Mouse (Mus musculus): Measurements from ENCODE around the gene Sgpp2.

Gene Sgpp2

GRCm38 (mm10) chr1:78310021-78310752, at the start of gene Sgpp2:
Gene Sgpp2, plus strand, starts transcription at chr1:78310345.
- peak; percentile 28 for DNase-seq

DNA sequence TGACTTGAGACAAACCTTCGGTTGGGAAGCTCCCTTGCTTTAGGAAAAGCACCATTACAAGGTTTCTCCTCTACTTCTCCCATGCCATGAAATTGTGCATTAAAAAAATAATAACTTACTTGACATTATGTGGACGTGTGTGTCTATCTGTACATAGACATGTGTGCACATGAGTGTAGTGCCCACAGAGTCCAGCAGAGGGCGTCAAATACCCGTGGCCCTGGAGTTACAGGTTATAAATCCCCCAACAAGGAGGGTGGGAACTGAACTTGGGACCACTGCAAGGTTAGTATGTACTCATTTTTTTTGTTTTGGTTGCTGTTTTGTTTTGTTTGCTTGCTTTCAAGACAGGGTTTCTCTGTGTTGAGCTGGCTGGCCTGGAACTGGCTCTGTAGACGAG, 42.6 kb upstream of the Sgpp2 start:
- DNase-seq = peak; percentile 9

GRCm38 (mm10) chr1:78272915-78273314, 37.2 kb upstream of the Sgpp2 start:
- no peak for DNase-seq

DNA sequence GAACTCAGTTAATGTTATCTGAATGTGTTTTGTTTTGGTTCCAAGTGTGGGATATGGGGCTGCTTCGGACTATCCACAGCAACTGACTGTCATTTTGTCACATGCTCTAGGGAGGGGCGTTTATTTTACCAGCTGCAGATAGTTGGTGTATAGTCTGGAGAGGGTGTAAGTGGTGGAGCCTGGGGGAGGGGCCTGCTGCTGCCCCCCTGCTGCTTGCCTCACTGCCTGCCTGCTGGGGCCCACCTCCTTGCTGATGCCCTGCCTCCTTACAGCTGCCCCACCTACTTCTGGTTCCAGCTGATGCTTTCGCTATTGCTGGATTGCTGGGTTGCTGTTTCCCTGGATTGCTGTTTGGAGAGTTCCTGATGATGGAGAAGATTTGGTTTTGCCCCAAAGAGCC, 31.0 kb upstream of the Sgpp2 start:
- DNase-seq = no peak

DNA sequence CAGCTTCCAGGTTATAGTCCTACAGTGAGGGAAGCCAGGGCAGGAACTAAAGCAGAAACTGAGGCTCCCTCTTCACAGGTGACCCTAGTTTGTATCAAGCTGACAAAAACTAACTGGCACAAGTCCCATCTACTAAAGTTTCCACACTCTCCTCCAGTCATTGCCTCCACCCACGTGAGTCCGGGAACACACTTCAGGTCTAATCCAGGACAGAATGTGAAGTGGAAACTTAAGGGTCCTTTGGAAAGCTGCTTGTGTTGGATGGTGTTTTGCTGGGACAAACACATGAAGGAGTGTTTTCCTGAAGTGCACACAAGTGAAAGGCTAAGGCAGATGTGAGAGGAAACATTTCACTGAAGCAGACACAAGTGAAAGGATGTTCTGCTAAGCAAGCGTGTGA, 17.7 kb upstream of the Sgpp2 start:
- DNase-seq = no peak

- DNase-seq = no peak
Observed at GRCm38 (mm10) chr1:78299670-78300225, 10.4 kb upstream of the Sgpp2 start.

DNA sequence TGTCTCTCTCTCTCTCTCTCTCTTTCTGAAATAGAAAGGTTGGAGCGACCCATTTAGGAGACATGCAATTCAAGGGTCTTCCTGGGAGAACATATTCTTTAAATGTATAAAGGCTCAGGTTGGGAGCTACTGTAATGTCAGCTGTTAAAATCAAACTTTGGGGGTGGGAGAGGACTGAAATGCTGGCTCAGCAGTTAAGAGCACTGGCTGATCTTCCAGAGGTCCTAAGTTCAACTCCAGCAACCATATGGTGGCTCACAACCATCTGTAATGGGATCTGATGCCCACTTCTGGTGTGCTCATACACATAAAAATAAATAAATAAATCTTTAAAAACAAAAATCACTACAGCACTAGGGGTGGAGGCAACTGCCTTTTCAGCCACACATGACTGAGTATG, 1.5 kb upstream of the Sgpp2 start:
- no peak for DNase-seq

GRCm38 (mm10) chr1:78309280-78309679, 865 bp upstream of the Sgpp2 start:
- no peak for DNase-seq

DNA sequence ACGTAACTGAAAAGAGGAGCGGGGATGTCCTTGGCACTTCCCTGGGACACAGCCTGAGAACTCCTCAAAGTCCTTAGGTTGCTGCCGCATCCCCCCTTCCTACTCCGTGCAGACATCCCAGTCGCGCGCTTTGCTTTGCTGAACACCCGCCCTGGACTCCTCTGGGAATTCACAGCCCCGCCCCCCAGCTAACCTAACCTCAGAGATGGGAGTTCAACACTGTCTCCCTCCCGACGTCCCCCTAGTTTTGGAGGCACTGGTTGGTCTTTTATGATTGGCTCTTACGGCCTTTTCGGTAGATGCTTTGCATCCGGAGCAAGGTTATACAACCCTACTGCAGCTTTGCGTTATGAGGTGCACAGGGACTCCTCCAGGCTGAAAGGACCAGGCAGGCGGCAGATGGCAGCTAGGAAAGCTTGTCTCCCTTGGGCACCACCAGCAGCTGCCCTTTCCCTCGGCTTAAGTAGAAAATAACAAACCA, 756 bp downstream of the Sgpp2 start:
- DNase-seq = no peak

- no peak for DNase-seq
Observed at GRCm38 (mm10) chr1:78311482-78311881, 1.3 kb downstream of the Sgpp2 start.

GRCm38 (mm10) chr1:78312917-78313316, 2.8 kb downstream of the Sgpp2 start:
- no peak for DNase-seq

DNA sequence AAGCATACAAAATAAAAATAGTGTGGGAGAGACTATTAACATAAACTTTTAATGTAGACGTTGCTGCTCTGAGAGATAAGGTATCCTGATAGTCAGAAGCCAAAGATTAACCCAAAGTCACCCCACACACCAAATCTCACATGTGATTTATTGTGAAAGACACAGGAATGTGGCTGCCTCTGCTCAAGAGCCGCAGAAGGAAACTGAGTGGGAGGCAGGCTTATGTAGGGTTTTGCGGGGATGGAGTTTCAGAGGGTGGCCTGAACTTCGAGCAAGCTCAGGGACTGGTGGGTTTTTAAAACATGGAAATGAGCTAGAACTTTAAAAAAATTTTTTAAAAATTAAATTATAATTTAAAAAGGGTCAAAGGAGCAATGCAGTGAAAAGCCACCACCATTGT, 3.8 kb downstream of the Sgpp2 start:
- no peak for DNase-seq

- no peak for DNase-seq
Observed at GRCm38 (mm10) chr1:78318089-78318760, 8.1 kb downstream of the Sgpp2 start.

GRCm38 (mm10) chr1:78320291-78320690, 10.1 kb downstream of the Sgpp2 start:
- DNase-seq = no peak

DNA sequence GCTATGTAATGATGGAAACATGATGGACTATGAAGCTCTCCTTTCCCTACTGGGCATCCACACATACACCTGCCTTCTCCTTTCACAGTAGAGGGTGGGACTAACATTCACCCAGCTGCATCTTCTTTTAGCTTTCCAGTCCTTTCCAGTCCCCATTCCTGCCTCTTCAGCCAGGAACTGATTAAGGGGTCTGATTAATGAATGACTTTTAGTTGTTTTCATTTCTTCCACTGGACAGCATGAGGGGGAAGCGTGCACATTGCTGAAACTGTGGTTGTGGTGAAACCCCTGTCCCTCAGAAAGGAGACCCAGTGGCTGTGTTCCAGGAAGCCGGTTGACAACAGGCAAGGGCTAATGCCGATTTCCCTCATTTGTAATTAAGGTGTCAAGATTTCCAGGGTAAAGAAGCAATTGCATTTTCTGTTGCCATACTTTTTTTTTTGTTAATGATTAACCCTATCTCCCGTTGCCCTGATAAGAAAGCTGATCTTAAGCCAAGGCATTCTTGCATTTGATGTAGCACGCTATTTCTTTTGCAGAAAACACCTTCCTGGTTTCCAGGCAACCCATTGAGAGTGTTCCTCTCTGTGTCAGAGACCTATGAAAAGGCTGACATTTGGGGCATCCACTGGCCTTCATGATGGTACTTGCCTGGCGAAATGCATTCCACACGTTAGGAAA, 12.1 kb downstream of the Sgpp2 start:
- DNase-seq = no peak

DNA sequence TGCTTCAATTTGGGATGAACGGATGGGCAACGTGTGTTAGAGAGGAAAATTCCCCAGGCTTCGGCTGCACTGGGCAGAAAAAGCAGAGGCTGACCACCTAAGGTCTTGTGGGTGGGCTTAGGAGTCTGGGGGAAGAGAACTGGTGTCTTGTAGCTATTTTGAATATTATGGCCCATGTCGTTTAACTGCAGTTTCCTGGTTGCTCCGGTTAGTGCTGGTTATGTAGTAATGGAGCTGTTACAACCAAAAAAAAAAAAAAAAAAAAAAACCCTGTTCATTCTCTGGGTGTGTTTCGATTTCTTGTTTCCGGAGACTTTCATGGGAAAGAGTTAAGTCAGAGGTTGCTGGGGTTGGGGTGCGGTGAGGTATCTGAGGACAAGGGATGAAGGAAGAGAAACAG, 12.7 kb downstream of the Sgpp2 start:
- DNase-seq = no peak

DNA sequence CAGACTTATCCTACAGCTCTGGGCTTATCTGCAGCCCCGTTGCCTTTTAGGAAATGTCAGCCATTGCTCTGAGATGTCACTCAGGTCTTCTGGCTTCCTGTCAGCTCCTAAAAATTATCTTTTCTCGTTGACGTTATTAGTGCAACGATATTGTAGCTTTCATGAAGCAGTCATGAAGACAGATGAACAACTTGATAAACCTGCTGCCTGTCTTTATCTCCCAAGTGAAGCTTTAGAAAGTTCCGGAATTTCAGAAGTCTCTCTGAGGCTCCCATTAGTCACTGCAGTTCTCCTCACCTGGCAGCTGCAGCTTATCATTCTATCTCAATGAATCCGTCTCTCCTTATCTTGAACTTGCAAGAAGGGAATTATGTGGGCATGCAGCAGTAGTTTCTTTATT, 13.9 kb downstream of the Sgpp2 start:
- no peak for DNase-seq

DNA sequence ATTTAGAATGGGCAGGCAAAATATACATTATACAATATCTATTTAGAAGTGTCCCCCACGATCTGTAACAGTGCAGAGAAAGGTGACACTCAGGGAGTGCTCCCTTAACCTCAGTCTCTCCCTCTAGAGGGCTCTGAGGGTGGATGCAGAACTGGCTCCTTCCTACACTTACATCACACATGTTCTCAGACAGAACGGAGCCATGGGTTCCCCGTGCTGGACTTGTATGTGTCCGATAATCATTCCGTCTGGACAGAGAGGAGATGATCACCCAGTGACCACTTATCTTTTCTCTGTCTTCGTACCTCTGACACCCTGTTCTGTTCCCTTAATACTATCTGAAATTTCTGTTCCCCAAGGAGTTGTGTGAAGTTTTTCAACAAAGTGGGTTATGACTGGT, 15.7 kb downstream of the Sgpp2 start:
- no peak for DNase-seq

DNA sequence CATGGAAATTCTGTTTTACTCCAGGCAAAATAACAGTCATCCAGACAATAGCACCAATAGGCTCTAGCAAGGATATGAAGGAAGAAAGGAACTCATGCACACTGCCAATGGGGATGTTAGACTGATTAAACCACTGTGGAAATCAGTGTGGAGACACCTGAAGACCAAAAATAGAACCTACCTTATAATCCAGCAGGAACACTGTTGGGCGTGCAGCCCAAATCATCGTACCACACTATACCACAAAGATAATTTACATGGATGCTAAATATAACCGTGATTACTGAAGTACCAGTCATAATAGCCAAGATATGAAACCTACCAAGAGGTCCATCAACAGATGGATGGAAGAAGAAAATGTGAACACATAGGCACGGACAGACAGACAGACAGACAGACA, 18.5 kb downstream of the Sgpp2 start:
- no peak for DNase-seq

GRCm38 (mm10) chr1:78329861-78330260, 19.7 kb downstream of the Sgpp2 start:
- no peak for DNase-seq

GRCm38 (mm10) chr1:78330620-78331158, 20.5 kb downstream of the Sgpp2 start:
- no peak for DNase-seq

- DNase-seq = no peak
Observed at GRCm38 (mm10) chr1:78337726-78338125, 27.6 kb downstream of the Sgpp2 start.

- DNase-seq = no peak
Observed at GRCm38 (mm10) chr1:78338212-78338611, 28.1 kb downstream of the Sgpp2 start.

Measured in thymus, postnatal 4 days (tissue).